Mouse (Mus musculus) embryonic fibroblast, embryonic 13.5 days (primary cell): ENCODE data around the gene Anapc5.

ENCODE experiments used
- CTCF ChIP-seq: IDR thresholded peaks from 2 replicates; pipeline ENCODE4 v1.5.1; 2011; ENCODE audit warnings: mild to moderate bottlenecking, control low read depth, low read length, moderate library complexity, borderline replicate concordance; ENCODE audit not compliant: insufficient read depth
- POLR2A ChIP-seq: IDR thresholded peaks from 2 replicates; pipeline ENCODE4 v1.6.1; 2011; ENCODE audit warnings: low read depth, mild to moderate bottlenecking, control low read depth, low read length, moderate library complexity

- no peak for TF ChIP-seq CTCF
- TF ChIP-seq POLR2A, result no peak
These were observed 22.4 kb downstream of the Anapc5 start for GRCm38 (mm10) chr5:122798557-122799378.
